Mouse (Mus musculus) B cell, adult 2 months (primary cell): ENCODE results near the gene Tvp23b.

Source experiments
- DNase-seq, 2 experiments: peaks; one replicate each; pipeline ENCODE4 v3.0.0; 2022

Gene Tvp23b

DNA sequence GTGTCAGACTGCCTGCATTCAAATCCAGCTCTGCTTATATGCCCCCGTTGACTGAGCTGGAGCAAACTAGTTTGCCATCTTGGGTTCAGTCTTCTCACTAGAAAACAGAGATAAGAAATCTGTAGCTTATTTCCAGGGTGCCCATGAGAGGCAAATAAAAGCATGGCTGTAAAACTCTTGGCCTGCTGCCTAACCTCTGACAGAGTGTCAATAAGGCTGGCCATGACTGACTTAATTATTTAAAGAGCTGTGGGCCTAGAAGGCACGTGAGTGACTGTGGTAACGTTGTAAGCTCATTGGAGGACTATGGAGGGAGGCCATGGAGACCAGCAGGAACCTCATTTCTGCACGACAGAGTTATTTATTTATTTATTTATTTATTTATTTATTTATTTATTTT lies 66.3 kb downstream of the Tvp23b start:
- no peak for DNase-seq

- no peak for DNase-seq
These were observed 70.3 kb downstream of the Tvp23b start for GRCm38 (mm10) chr11:62949548-62949947.

DNA sequence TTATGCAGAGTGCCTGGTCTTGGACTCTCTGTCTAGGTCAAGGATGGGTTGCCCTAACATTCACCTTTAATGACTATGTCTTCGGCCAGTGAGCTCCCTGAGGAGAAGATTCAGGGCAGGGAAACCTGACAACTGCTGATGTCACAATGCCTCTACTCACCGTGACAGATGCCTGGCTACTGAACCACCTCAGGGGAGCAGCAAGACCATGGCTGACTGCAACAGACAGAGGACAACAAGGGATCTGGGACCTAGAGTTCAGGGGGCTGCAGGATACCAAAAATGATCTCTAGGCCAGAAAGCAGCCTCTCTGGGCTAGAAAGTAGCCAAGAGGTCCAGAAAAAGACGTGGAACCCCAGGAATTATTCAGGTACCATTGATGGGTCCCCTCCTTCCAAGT lies 71.8 kb downstream of the Tvp23b start, which contains the start of gene Cdrt4:
TSS of gene Cdrt4 (plus strand) at position 182 of the 400 bp plus-strand sequence.
- no peak for DNase-seq

GRCm38 (mm10) chr11:62954766-62955165 lies 75.5 kb downstream of the Tvp23b start:
- no peak for DNase-seq

DNA sequence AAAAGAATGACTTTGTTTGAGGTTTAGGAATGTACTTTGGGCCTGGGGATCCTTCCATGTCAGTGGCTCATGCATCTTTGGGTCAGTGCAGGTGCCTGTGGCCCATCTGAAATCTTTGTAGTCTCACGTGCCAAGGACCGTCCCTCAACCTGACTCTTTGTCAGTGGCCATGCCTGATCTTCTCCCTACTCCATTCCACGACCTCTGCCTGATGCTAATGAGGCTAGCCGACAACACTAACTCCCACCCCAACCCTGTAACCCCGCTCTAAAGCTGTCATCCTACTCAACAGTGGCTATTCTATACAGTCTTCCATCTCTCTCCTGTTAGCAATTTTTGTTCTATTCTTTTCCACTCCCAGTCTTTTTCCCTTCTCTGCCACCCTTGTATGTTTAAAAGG lies 75.9 kb downstream of the Tvp23b start:
- DNase-seq, result no peak

- no peak for DNase-seq
These were observed 76.5 kb downstream of the Tvp23b start for GRCm38 (mm10) chr11:62955776-62956175.

GRCm38 (mm10) chr11:62957626-62958180 lies 78.4 kb downstream of the Tvp23b start:
- no peak for DNase-seq

- DNase-seq, result no peak
These were observed 84.0 kb downstream of the Tvp23b start for GRCm38 (mm10) chr11:62963292-62963691.

DNA sequence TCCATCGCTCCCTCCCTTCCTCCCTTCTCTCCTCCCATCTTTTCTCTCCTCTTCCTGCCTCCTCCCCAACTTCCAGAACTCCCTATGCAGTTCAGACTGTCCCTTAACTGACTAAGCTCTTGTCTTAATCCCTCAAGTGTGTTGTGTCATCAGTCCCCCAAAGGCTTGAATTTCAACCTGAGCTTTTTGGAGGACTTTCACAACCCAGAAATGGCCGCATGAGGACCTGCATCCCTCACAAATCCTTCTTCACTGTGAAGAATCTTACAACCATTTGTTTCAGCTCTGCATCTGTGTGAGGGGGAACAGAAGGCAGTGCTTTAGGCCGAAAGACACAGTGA lies 87.1 kb downstream of the Tvp23b start:
- DNase-seq, result no peak
